Mouse (Mus musculus) lung, postnatal 0 days (tissue): ENCODE measurements at regions not wholly inside any gene's neighbourhood (a gene's known extent, or its start where the extent isn't known, plus 50 kb on each side); places are given as distances from the start of the nearest gene placed in this dataset.

Experiments used
- CTCF ChIP-seq: IDR thresholded peaks from 2 replicates; pipeline ENCODE4 v1.5.1; 2016; ENCODE audit warnings: antibody characterized with exemption, mild to moderate bottlenecking
- EP300 ChIP-seq: IDR thresholded peaks from 2 replicates; pipeline ENCODE4 v1.6.1; 2016; ENCODE audit warnings: antibody characterized with exemption, mild to moderate bottlenecking, control low read depth

DNA sequence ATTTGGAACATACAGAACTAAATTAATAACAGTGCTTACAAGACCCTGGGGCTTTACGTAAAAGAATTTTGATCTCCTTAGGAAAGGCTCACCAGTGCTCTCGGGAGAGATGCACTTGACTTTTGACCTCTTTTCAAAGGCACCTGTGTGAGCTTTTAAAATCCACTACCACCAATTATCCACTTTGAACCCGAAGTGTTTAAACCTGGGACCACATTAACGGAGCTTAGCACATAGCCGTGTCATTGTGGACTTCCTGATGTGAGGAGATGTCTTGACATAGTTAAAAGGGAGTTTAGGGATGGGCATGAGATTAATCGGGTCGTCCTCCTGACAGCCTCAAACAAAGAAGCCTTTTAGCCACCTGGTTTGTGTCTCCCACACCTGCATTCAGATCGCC lies 286.6 kb upstream of the Ddhd1 start:
- no peak for TF ChIP-seq EP300
- TF ChIP-seq CTCF = no peak
